In genomic region chr1:152462348-152462747, GRCm38 (mm10) we compare ENCODE assay signal across 10 mouse cellular contexts.
DNase-seq lines count a peak whose midpoint lies in the region; ATAC-seq and TF ChIP-seq lines count a peak whose summit lies in the region.
"Had no signal": no experiment of that assay in that cellular context is flagged by ENCODE, and none has a peak within 500 bp of the region (broad histone marks: within the 10 kb centered on the region; RNA-seq: fewer than 3 reads in every experiment).

No protein-coding gene starts in this region.

- peak overlapping the region; percentile 44; the same call in 1 of the 2 replicates for H3K27ac ChIP-seq in forebrain, embryonic 16.5 days (ENCODE audit: low read length)
- no peak overlapping the region for H3K27ac ChIP-seq in forebrain, embryonic 12.5 days
- 0 out of 2 replicates have a peak overlapping the region, but pooled peaks have one; percentile 13 for H3K27ac ChIP-seq in midbrain, embryonic 10.5 days (replicated peaks)
- no peak overlapping the region for H3K27ac ChIP-seq in midbrain, embryonic 11.5 days (ENCODE audit: low read depth, low read length)
- H3K27ac ChIP-seq in lung, embryonic 14.5 days (ENCODE audit: low read depth): peak overlapping the region; percentile 51; the same call in 1 of the 2 replicates

- no peaks in the 10 kb centered on the region for H3K36me3 ChIP-seq in forebrain, embryonic 16.5 days (ENCODE audit: control insufficient read depth, insufficient read depth)
- no peaks in the 10 kb centered on the region for H3K36me3 ChIP-seq in forebrain, embryonic 12.5 days (replicated peaks)
- no peaks in the 10 kb centered on the region for H3K36me3 ChIP-seq in midbrain, embryonic 10.5 days
- no peaks in the 10 kb centered on the region for H3K36me3 ChIP-seq in midbrain, embryonic 11.5 days (ENCODE audit: control insufficient read depth, insufficient read depth, low read length)
- no peaks in the 10 kb centered on the region for H3K36me3 ChIP-seq in lung, embryonic 14.5 days (ENCODE audit: insufficient read depth)

- ATAC-seq in forebrain, embryonic 16.5 days: no peak
- no peak for ATAC-seq in forebrain, embryonic 12.5 days (ENCODE audit: low FRiP score)
- ATAC-seq in midbrain, embryonic 11.5 days (ENCODE audit: low FRiP score): no peak
- ATAC-seq in lung, embryonic 14.5 days (ENCODE audit: insufficient read depth): no peak; the same call in 1 of the 2 replicates

- no peak overlapping the region for H3K9ac ChIP-seq in forebrain, embryonic 16.5 days (replicated peaks; ENCODE audit: low read depth, low read length)
- no peak overlapping the region for H3K9ac ChIP-seq in forebrain, embryonic 12.5 days
- no peak overlapping the region for H3K9ac ChIP-seq in midbrain, embryonic 11.5 days (ENCODE audit: low read length)
- no peak overlapping the region for H3K9ac ChIP-seq in lung, embryonic 14.5 days

- DNase-seq in midbrain, embryonic 10.5 days (ENCODE audit: low spot score): no peak
- no peak for DNase-seq in midbrain, embryonic 11.5 days (ENCODE audit: low spot score, missing footprints)
- DNase-seq in lung, embryonic 14.5 days: no peak
- no peak for DNase-seq in thymus, postnatal 10 days (ENCODE audit: low spot score in 2 of 2)
- no peak for DNase-seq in thymus, postnatal 14 days
- no peak for DNase-seq in spleen, adult 18-20 months
- DNase-seq: right cerebral cortex, postnatal 25 days had no signal

- H3K4me1 ChIP-seq in forebrain, embryonic 16.5 days (replicated peaks; ENCODE audit: control insufficient read depth, insufficient read depth, low read length): no peaks in the 10 kb centered on the region
- no peaks in the 10 kb centered on the region for H3K4me1 ChIP-seq in forebrain, embryonic 12.5 days
- 0 out of 2 replicates have a peak, but pooled peaks cover 4% of the 10 kb centered on the region for H3K4me1 ChIP-seq in midbrain, embryonic 10.5 days
- H3K4me1 ChIP-seq in midbrain, embryonic 11.5 days (ENCODE audit: control insufficient read depth, insufficient read depth, low read length): no peaks in the 10 kb centered on the region
- H3K4me1 ChIP-seq in lung, embryonic 14.5 days (ENCODE audit: insufficient read depth): peaks cover 3% of the 10 kb centered on the region; the same call in 1 of the 2 replicates

- 82% methylated on average over 7 of the region's 7 CpGs for WGBS in forebrain, embryonic 16.5 days
- WGBS in forebrain, embryonic 12.5 days: 88% methylated on average over 7 of the region's 7 CpGs
- WGBS in midbrain, embryonic 10.5 days: 88% methylated on average over 7 of the region's 7 CpGs
- 83% methylated on average over 7 of the region's 7 CpGs for WGBS in midbrain, embryonic 11.5 days
- 71% methylated on average over 7 of the region's 7 CpGs for whole genome bisulfite sequencing in lung, embryonic 14.5 days

- no peak overlapping the region for H3K4me2 ChIP-seq in forebrain, embryonic 16.5 days (ENCODE audit: low read length)
- H3K4me2 ChIP-seq in forebrain, embryonic 12.5 days: no peak overlapping the region
- no peak overlapping the region for H3K4me2 ChIP-seq in midbrain, embryonic 11.5 days
- no peak overlapping the region for H3K4me2 ChIP-seq in lung, embryonic 14.5 days

- H3K9me3 ChIP-seq in forebrain, embryonic 16.5 days (ENCODE audit: control insufficient read depth, low read length): no peaks in the 10 kb centered on the region
- no peaks in the 10 kb centered on the region for H3K9me3 ChIP-seq in forebrain, embryonic 12.5 days
- H3K9me3 ChIP-seq in midbrain, embryonic 10.5 days (replicated peaks): no peaks in the 10 kb centered on the region
- no peaks in the 10 kb centered on the region for H3K9me3 ChIP-seq in midbrain, embryonic 11.5 days (ENCODE audit: control insufficient read depth, low read length)
- H3K9me3 ChIP-seq in lung, embryonic 14.5 days (ENCODE audit: low read depth, low read length): no peaks in the 10 kb centered on the region

- TF ChIP-seq CTCF in lung, embryonic 14.5 days (IDR thresholded peaks at IDR 0.05; ENCODE audit: low read depth): no peak

- no peak overlapping the region for H3K4me3 ChIP-seq in forebrain, embryonic 16.5 days (replicated peaks; ENCODE audit: low read length)
- H3K4me3 ChIP-seq in forebrain, embryonic 12.5 days (replicated peaks): no peak overlapping the region
- H3K4me3 ChIP-seq in midbrain, embryonic 10.5 days: no peak overlapping the region
- no peak overlapping the region for H3K4me3 ChIP-seq in midbrain, embryonic 11.5 days (ENCODE audit: low read depth, low read length)
- H3K4me3 ChIP-seq in lung, embryonic 14.5 days (ENCODE audit: low read depth, low read length): no peak overlapping the region
- H3K4me3 ChIP-seq: myocyte had no signal

- H3K27me3 ChIP-seq in forebrain, embryonic 16.5 days (replicated peaks; ENCODE audit: control insufficient read depth, insufficient read depth, low read length): no peaks in the 10 kb centered on the region
- no peaks in the 10 kb centered on the region for H3K27me3 ChIP-seq in forebrain, embryonic 12.5 days
- no peaks in the 10 kb centered on the region for H3K27me3 ChIP-seq in midbrain, embryonic 10.5 days (ENCODE audit: low read depth, poor library complexity, severe bottlenecking)
- H3K27me3 ChIP-seq in midbrain, embryonic 11.5 days (ENCODE audit: control insufficient read depth, insufficient read depth, low read length): no peaks in the 10 kb centered on the region
- H3K27me3 ChIP-seq in lung, embryonic 14.5 days (ENCODE audit: insufficient read depth, low read length): no peaks in the 10 kb centered on the region

Comparison
In these comparisons a context has a peak if more than half of its experiments do, and no peak if none do; other contexts are left out.
1. H3K27ac ChIP-seq: peak in forebrain, embryonic 16.5 days (single experiment), midbrain, embryonic 10.5 days (single experiment) and lung, embryonic 14.5 days (single experiment); none in forebrain, embryonic 12.5 days (single experiment) and midbrain, embryonic 11.5 days (single experiment).